Mouse (Mus musculus) neural tube, embryonic 14.5 days (tissue): ENCODE measurements at regions not wholly inside any gene's neighbourhood (a gene's known extent, or its start where the extent isn't known, plus 50 kb on each side); places are given as distances from the start of the nearest gene placed in this dataset.

Experiments
- ATAC-seq: fragments of 200-750 bp; cut with Nextera tagmentation; 2 replicates; pipeline ENCODE4 v1.8.0; 2017; ENCODE audit warnings: low read depth, mild to moderate bottlenecking, moderate TSS enrichment, moderate library complexity
- H3K27ac ChIP-seq: fragments of 300-500 bp; sonication (generic); 2 replicates; pipeline ENCODE4 v1.5.1; 2014; ENCODE audit warnings: low read depth, mild to moderate bottlenecking, control low read depth, low read length, moderate library complexity, mixed read lengths
- H3K27me3 ChIP-seq: fragments of 300-500 bp; sonication (generic); 2 replicates; pipeline ENCODE4 v1.6.1; 2014; ENCODE audit warnings: low read length; ENCODE audit not compliant: control insufficient read depth, insufficient read depth
- H3K36me3 ChIP-seq: fragments of 300-500 bp; sonication (generic); 2 replicates; pipeline ENCODE4 v1.6.1; 2014; ENCODE audit warnings: low read length, mixed read lengths; ENCODE audit not compliant: control insufficient read depth, insufficient read depth
- H3K4me1 ChIP-seq: fragments of 300-500 bp; sonication (generic); 2 replicates; pipeline ENCODE4 v1.6.1; 2014; ENCODE audit warnings: low read length; ENCODE audit not compliant: control insufficient read depth, insufficient read depth
- H3K4me2 ChIP-seq: fragments of 300-500 bp; sonication (generic); 2 replicates; pipeline ENCODE4 v1.6.1; 2014; ENCODE audit warnings: mild to moderate bottlenecking, low read depth, low read length, control low read depth
- H3K4me3 ChIP-seq: fragments of 300-500 bp; sonication (generic); 2 replicates; pipeline ENCODE4 v1.5.1; 2014; ENCODE audit warnings: low read depth, low read length, control low read depth, mixed read lengths
- H3K9ac ChIP-seq: fragments of 300-500 bp; sonication (generic); replicated peaks from 2 replicates; pipeline ENCODE4 v1.6.1; 2014; ENCODE audit warnings: low read depth, mild to moderate bottlenecking, control low read depth, low read length, mixed read lengths
- H3K9me3 ChIP-seq: fragments of 300-500 bp; sonication (generic); 2 replicates; pipeline ENCODE4 v1.6.1; 2016; ENCODE audit warnings: low read length; ENCODE audit not compliant: control insufficient read depth
- WGBS: fragments of 180-500 bp; shearing (Covaris S2); extraction: QIAGEN DNeasy Blood & Tissue Kit; methylation state at CpG from one replicate; pipeline ENCODE4 v1.1.7; 2014; 5-methylcytosine and 5-hydroxymethylcytosine counted together

DNA sequence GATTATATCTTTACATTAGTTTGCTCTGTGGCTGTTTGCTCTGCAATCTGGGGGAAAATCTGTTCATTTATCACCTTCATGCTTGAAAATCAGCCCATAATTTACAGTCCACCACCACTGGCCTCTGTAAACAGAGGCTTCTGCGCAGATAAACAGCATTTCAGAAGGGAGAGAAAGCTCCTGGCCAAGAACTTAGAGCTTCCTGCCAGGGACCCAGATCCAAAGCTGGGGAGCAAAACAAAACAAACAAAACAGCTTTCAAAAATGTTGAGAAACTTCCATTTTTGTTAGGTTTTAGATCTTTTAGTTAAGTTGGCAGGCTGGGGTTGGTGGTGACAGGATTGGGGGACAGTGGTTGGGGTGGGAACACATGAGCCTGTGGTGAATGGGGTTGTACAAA is 666.7 kb upstream of the Kdm8 start:
- no peak for ATAC-seq
- Histone ChIP-seq H3K4me1 (no peaks in the 10 kb centered on the region), H3K4me3 (no peak overlapping the region), H3K9ac (no peak overlapping the region), H3K27ac (no peak overlapping the region), H3K4me2 (no peak overlapping the region), H3K27me3 (no peaks in the 10 kb centered on the region), H3K9me3 (no peaks in the 10 kb centered on the region), H3K36me3 (no peaks in the 10 kb centered on the region)
- 63% methylated on average over 1 of the region's 1 CpGs for WGBS

DNA sequence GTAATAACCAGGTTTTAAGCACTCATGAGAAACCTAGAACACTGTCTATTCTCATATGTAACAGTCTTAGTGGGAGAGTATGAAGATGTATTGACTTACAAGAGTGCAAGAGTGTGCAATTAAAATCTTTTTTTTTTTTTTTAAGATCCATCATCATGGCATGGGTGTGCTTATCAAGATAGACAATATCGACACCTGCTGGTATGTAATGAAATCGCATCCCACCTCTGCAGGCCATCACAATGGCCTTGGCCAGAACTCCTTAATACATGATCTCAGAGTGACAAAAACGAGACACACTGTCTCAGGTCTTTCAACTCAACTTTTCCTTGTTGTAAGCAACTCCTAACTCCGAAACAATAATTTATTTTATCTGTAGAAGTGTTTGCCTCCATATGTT is 661.7 kb upstream of the Kdm8 start:
- H3K27me3 ChIP-seq = no peaks in the 10 kb centered on the region
- no peaks in the 10 kb centered on the region for H3K4me1 ChIP-seq
- ATAC-seq = no peak
- no peak overlapping the region for H3K4me3 ChIP-seq
- WGBS = 53% methylated on average over 4 of the region's 4 CpGs
- no peaks in the 10 kb centered on the region for H3K36me3 ChIP-seq
- H3K4me2 ChIP-seq = no peak overlapping the region
- no peak overlapping the region for H3K27ac ChIP-seq
- H3K9me3 ChIP-seq = no peaks in the 10 kb centered on the region
- no peak overlapping the region for H3K9ac ChIP-seq

GRCm38 (mm10) chr7:124784995-124785394 is 659.5 kb upstream of the Kdm8 start:
- no peak overlapping the region for H3K9ac ChIP-seq
- no peak overlapping the region for H3K4me3 ChIP-seq
- no peaks in the 10 kb centered on the region for H3K9me3 ChIP-seq
- H3K27ac ChIP-seq = no peak overlapping the region
- no peak for ATAC-seq
- no peaks in the 10 kb centered on the region for H3K36me3 ChIP-seq
- no peaks in the 10 kb centered on the region for H3K27me3 ChIP-seq
- no peak overlapping the region for H3K4me2 ChIP-seq
- 83% methylated on average over 2 of the region's 2 CpGs for WGBS
- no peaks in the 10 kb centered on the region for H3K4me1 ChIP-seq

DNA sequence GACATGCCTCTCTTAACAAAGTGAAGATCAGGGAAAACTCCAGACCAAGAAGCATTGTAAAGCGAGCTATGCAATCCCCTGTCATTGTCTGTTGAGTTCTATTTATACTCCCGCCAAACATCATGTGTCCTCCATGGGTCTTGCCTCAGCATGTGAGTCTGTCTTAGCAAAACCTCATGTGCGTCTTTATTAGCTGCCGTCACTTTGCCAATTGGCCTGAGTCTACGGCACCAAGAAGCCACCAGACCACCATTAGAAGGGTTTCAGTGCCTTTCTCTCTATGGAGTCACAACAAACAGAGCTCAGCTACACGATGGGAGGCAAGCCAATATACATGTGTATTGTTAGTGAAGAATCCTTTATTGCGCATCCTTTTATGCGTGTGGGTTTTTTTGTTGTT is 658.6 kb upstream of the Kdm8 start:
- Histone ChIP-seq H3K27me3 (no peaks in the 10 kb centered on the region), H3K36me3 (no peaks in the 10 kb centered on the region), H3K4me2 (no peak overlapping the region), H3K4me1 (no peaks in the 10 kb centered on the region), H3K9ac (no peak overlapping the region), H3K27ac (no peak overlapping the region), H3K9me3 (no peaks in the 10 kb centered on the region), H3K4me3 (no peak overlapping the region)
- 94% methylated on average over 8 of the region's 8 CpGs for WGBS
- no peak for ATAC-seq

DNA sequence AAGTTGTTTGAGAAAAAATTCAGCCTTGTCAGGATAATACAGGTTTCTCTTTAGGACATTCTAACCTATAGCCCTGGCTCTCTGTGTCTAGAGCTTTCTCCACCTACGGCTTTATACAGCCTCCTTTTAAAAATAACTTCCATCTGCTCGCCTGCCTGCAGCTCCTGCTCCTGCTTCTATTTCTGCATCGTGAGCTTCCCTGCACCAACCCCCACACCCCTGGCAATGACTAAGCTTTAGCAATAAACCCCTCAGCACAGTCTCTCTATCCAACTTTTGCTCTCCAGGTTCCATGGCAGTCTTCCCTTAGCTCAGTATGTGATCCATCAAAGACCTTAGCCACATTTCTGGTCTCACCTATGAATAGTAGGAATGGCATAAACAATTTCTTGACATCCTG is 655.7 kb upstream of the Kdm8 start:
- no peak for ATAC-seq
- H3K4me1 ChIP-seq = no peaks in the 10 kb centered on the region
- H3K27ac ChIP-seq = no peak overlapping the region
- no peaks in the 10 kb centered on the region for H3K27me3 ChIP-seq
- WGBS = 71% methylated on average over 3 of the region's 3 CpGs
- H3K4me2 ChIP-seq = no peak overlapping the region
- no peaks in the 10 kb centered on the region for H3K36me3 ChIP-seq
- no peaks in the 10 kb centered on the region for H3K9me3 ChIP-seq
- no peak overlapping the region for H3K4me3 ChIP-seq
- H3K9ac ChIP-seq = no peak overlapping the region

DNA sequence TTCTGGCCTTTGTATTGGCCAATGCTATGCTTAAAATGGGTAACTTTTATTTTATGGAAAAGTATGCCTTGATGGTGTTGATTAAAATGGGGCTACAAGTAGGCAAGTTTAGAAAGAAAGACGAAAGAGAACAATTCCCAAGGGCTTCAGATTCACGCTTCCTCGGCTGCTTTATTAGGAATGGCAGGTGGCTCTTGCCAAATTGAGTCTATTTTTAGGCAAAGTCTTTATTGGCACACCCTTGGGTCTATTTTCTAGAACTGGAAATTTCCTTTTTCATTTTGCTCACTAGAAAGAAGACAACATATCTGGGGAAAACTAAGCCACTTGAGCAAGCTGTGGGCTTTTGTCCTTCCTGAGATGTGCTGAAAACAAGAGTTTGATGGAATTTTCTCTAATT is 641.4 kb upstream of the Kdm8 start:
- no peak overlapping the region for H3K4me3 ChIP-seq
- H3K36me3 ChIP-seq = no peaks in the 10 kb centered on the region
- H3K27me3 ChIP-seq = no peaks in the 10 kb centered on the region
- WGBS = 57% methylated on average over 3 of the region's 3 CpGs
- no peak overlapping the region for H3K9ac ChIP-seq
- no peaks in the 10 kb centered on the region for H3K9me3 ChIP-seq
- no peak for ATAC-seq
- H3K27ac ChIP-seq = no peak overlapping the region
- no peak overlapping the region for H3K4me2 ChIP-seq
- no peaks in the 10 kb centered on the region for H3K4me1 ChIP-seq

DNA sequence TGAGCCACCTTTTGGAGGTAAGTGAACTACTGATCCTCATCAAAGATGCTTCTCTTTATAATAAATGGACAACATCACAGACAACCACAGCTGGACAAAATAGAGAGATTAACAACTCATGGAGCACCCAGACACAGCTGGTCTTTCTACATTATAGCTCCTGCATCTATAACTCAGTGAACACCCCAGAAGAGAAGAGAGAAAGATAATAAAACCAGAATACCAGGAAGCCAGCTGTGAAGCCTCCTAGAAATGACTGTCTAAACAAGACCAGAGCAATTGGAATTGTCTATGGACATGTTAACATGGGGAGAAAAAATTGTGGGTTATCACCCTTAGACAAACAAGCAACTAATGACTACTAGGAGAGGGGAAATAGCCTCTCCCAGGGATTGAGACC is 609.8 kb upstream of the Kdm8 start:
- H3K27ac ChIP-seq = no peak overlapping the region
- H3K4me1 ChIP-seq = no peaks in the 10 kb centered on the region
- no peak overlapping the region for H3K9ac ChIP-seq
- no peak overlapping the region for H3K4me3 ChIP-seq
- ATAC-seq = no peak
- no peaks in the 10 kb centered on the region for H3K36me3 ChIP-seq
- no peak overlapping the region for H3K4me2 ChIP-seq
- H3K9me3 ChIP-seq = no peaks in the 10 kb centered on the region
- no peaks in the 10 kb centered on the region for H3K27me3 ChIP-seq

GRCm38 (mm10) chr7:124836531-124836930 is 607.9 kb upstream of the Kdm8 start:
- Histone ChIP-seq H3K4me1 (no peaks in the 10 kb centered on the region), H3K4me2 (no peak overlapping the region), H3K36me3 (no peaks in the 10 kb centered on the region), H3K27me3 (no peaks in the 10 kb centered on the region), H3K27ac (no peak overlapping the region), H3K9me3 (no peaks in the 10 kb centered on the region), H3K4me3 (no peak overlapping the region), H3K9ac (no peak overlapping the region)
- no peak for ATAC-seq
- WGBS = 84% methylated on average over 3 of the region's 3 CpGs

GRCm38 (mm10) chr7:124855056-124855455 is 589.4 kb upstream of the Kdm8 start:
- H3K4me2 ChIP-seq = no peak overlapping the region
- H3K4me3 ChIP-seq = no peak overlapping the region
- WGBS = 87% methylated on average over 5 of the region's 5 CpGs
- H3K27ac ChIP-seq = no peak overlapping the region
- no peak overlapping the region for H3K9ac ChIP-seq
- H3K36me3 ChIP-seq = no peaks in the 10 kb centered on the region
- no peaks in the 10 kb centered on the region for H3K27me3 ChIP-seq
- ATAC-seq = no peak
- no peaks in the 10 kb centered on the region for H3K9me3 ChIP-seq
- H3K4me1 ChIP-seq = no peaks in the 10 kb centered on the region

DNA sequence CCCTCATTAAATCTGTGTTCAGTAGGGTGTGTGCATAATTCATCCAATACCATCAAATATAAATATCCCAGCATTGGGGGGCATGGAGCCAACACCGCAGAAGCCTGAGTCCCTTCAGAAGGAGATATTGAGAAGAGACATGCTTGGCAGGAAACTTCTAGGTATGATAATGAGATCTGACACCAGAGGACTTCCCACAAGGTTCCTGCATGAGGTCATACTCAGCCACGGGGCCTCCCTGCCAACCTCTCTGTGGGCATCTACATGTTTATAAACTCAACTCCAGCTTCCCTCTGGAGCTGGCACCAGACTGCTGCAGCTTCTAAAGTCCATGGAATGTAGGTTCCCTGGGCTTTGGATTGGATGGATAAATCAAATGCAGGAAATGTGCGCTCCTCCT is 587.4 kb upstream of the Kdm8 start:
- Histone ChIP-seq H3K4me1 (no peaks in the 10 kb centered on the region), H3K27me3 (no peaks in the 10 kb centered on the region), H3K4me2 (no peak overlapping the region), H3K4me3 (no peak overlapping the region), H3K9ac (no peak overlapping the region), H3K27ac (no peak overlapping the region), H3K36me3 (no peaks in the 10 kb centered on the region), H3K9me3 (no peaks in the 10 kb centered on the region)
- no peak for ATAC-seq
- WGBS = 90% methylated on average over 3 of the region's 3 CpGs
